Mouse (Mus musculus) ES-CJ7 (cell line): Measurements from ENCODE around the gene Lonp2.
A peak's percentile ranks its signal among the peaks of the same experiment; 100 is the strongest.

ENCODE experiments used
- DNase-seq: peaks from one replicate; pipeline ENCODE4 v3.0.0; 2011; ENCODE audit warnings: low read depth, low spot score

Gene Lonp2

GRCm38 (mm10) chr8:86746511-86746910, 122.7 kb downstream of the Lonp2 start:
- DNase-seq, result no peak

GRCm38 (mm10) chr8:86749842-86750241, 126.0 kb downstream of the Lonp2 start:
- DNase-seq, result no peak

GRCm38 (mm10) chr8:86756948-86757733, 133.3 kb downstream of the Lonp2 start:
- peak; percentile 84 for DNase-seq

- no peak for DNase-seq
Observed at GRCm38 (mm10) chr8:86758651-86759050, 134.8 kb downstream of the Lonp2 start.

- no peak for DNase-seq
Observed at GRCm38 (mm10) chr8:86759090-86759491, 135.2 kb downstream of the Lonp2 start.

GRCm38 (mm10) chr8:86760746-86761145, 136.9 kb downstream of the Lonp2 start:
- DNase-seq, result no peak

- no peak for DNase-seq
Observed at GRCm38 (mm10) chr8:86762806-86763205, 139.0 kb downstream of the Lonp2 start.

GRCm38 (mm10) chr8:86765155-86765554, 141.3 kb downstream of the Lonp2 start:
- peak; percentile 63 for DNase-seq

- DNase-seq, result no peak
Observed at GRCm38 (mm10) chr8:86765669-86766068, 141.8 kb downstream of the Lonp2 start.

- DNase-seq, result peak; percentile 27
Observed at GRCm38 (mm10) chr8:86766548-86767211, 142.8 kb downstream of the Lonp2 start.

GRCm38 (mm10) chr8:86768499-86768898, 144.7 kb downstream of the Lonp2 start:
- DNase-seq, result no peak

GRCm38 (mm10) chr8:86769945-86770715, 146.3 kb downstream of the Lonp2 start:
- DNase-seq, result no peak
